Mouse (Mus musculus): ENCODE results near the gene Rbms2. TPM values are rescaled to one million over a fixed set of nuclear protein-coding genes. Genes with fewer than 3 reads are reported as not detected.
A peak's percentile ranks its signal among the peaks of the same experiment; 100 is the strongest.
"Not testable (repeated sequence)": the region's sequence is repeated elsewhere in the genome, so short reads cannot be mapped to it uniquely, and the experiment has no call there.

Rbms2 gene
- polyA plus RNA-seq, 1 experiment from 2014 or later: 36.0 TPM

GRCm38 (mm10) chr10:128201856-128202255, 21.8 kb upstream of the Rbms2 start:
- Histone ChIP-seq H3K27ac (ENCODE audit: low read depth, low read length) (no peak overlapping the region), H3K9ac (ENCODE audit: low read depth, low read length) (no peak overlapping the region), H3K36me3 (ENCODE audit: control insufficient read depth, insufficient read depth, low read length) (peaks cover 9% of the 10 kb centered on the region; the same call in 1 of the 2 replicates), H3K4me3 (ENCODE audit: low read length) (no peak overlapping the region), H3K27me3 (ENCODE audit: control insufficient read depth, insufficient read depth, low read length) (no peaks in the 10 kb centered on the region), H3K4me1 (ENCODE audit: control insufficient read depth, insufficient read depth, low read length) (no peaks in the 10 kb centered on the region), H3K4me2 (replicated peaks; ENCODE audit: low read depth, low read length) (no peak overlapping the region), H3K9me3 (ENCODE audit: control insufficient read depth, low read length) (no peaks in the 10 kb centered on the region)
- WGBS: 66% methylated on average over 6 of the region's 6 CpGs
- ATAC-seq (ENCODE audit: low FRiP score, low TSS enrichment): no peak

GRCm38 (mm10) chr10:128194551-128195461, 14.7 kb upstream of the Rbms2 start:
- Histone ChIP-seq H3K27me3 (ENCODE audit: control insufficient read depth, insufficient read depth, low read length) (peaks cover 17% of the 10 kb centered on the region; the same call in 1 of the 2 replicates), H3K4me1 (ENCODE audit: control insufficient read depth, insufficient read depth, low read length) (no peaks in the 10 kb centered on the region), H3K36me3 (ENCODE audit: control insufficient read depth, insufficient read depth, low read length) (no peaks in the 10 kb centered on the region), H3K9me3 (ENCODE audit: control insufficient read depth, low read length) (no peaks in the 10 kb centered on the region), H3K9ac (ENCODE audit: low read depth, low read length) (peak overlapping the region; percentile 61), H3K27ac (ENCODE audit: low read depth, low read length) (no peak overlapping the region), H3K4me3 (ENCODE audit: low read length) (peak overlapping the region; percentile 68), H3K4me2 (replicated peaks; ENCODE audit: low read depth, low read length) (peak overlapping the region; percentile 99)
- WGBS: under 1% methylated on average over 79 of the region's 79 CpGs
- peak; percentile 90 for ATAC-seq (ENCODE audit: low FRiP score, low TSS enrichment)

GRCm38 (mm10) chr10:128194024-128194550, 14.0 kb upstream of the Rbms2 start, which contains the start of gene Gls2:
TSS of gene Gls2 (plus strand) at chr10:128194457.
- peak within 1 kb of the TSS; percentile 99 for H3K4me2 ChIP-seq (replicated peaks; ENCODE audit: low read depth, low read length)
- no peaks in the 10 kb centered on the region for H3K4me1 ChIP-seq (ENCODE audit: control insufficient read depth, insufficient read depth, low read length)
- H3K27me3 ChIP-seq (ENCODE audit: control insufficient read depth, insufficient read depth, low read length): peaks cover 17% of the 10 kb centered on the region; the same call in 1 of the 2 replicates
- H3K36me3 ChIP-seq (ENCODE audit: control insufficient read depth, insufficient read depth, low read length): no peaks in the 10 kb centered on the region
- H3K9ac ChIP-seq (ENCODE audit: low read depth, low read length): peak within 1 kb of the TSS; percentile 63
- ATAC-seq (ENCODE audit: low FRiP score, low TSS enrichment): peak; percentile 97
- peak within 1 kb of the TSS; percentile 47 for H3K27ac ChIP-seq (ENCODE audit: low read depth, low read length)
- under 1% methylated on average over 46 of the region's 46 CpGs for WGBS
- no peaks in the 10 kb centered on the region for H3K9me3 ChIP-seq (ENCODE audit: control insufficient read depth, low read length)
- H3K4me3 ChIP-seq (ENCODE audit: low read length): peak within 1 kb of the TSS; percentile 68

GRCm38 (mm10) chr10:128193113-128193512, 13.0 kb upstream of the Rbms2 start:
- WGBS: 91% methylated on average over 6 of the region's 6 CpGs
- no peaks in the 10 kb centered on the region for H3K9me3 ChIP-seq (ENCODE audit: control insufficient read depth, low read length)
- H3K27ac ChIP-seq (ENCODE audit: low read depth, low read length): no peak overlapping the region
- H3K27me3 ChIP-seq (ENCODE audit: control insufficient read depth, insufficient read depth, low read length): peaks cover 17% of the 10 kb centered on the region; the same call in 1 of the 2 replicates
- no peak for ATAC-seq (ENCODE audit: low FRiP score, low TSS enrichment)
- no peak overlapping the region for H3K4me3 ChIP-seq (ENCODE audit: low read length)
- no peak overlapping the region for H3K4me2 ChIP-seq (replicated peaks; ENCODE audit: low read depth, low read length)
- no peaks in the 10 kb centered on the region for H3K4me1 ChIP-seq (ENCODE audit: control insufficient read depth, insufficient read depth, low read length)
- H3K36me3 ChIP-seq (ENCODE audit: control insufficient read depth, insufficient read depth, low read length): no peaks in the 10 kb centered on the region
- H3K9ac ChIP-seq (ENCODE audit: low read depth, low read length): no peak overlapping the region

GRCm38 (mm10) chr10:128192030-128192766, 12.1 kb upstream of the Rbms2 start:
- H3K4me1 ChIP-seq (ENCODE audit: control insufficient read depth, insufficient read depth, low read length); H3K4me3 ChIP-seq (ENCODE audit: low read length); ATAC-seq (ENCODE audit: low FRiP score, low TSS enrichment); H3K27ac ChIP-seq (ENCODE audit: low read depth, low read length); H3K4me2 ChIP-seq (replicated peaks; ENCODE audit: low read depth, low read length); H3K9ac ChIP-seq (ENCODE audit: low read depth, low read length); H3K36me3 ChIP-seq (ENCODE audit: control insufficient read depth, insufficient read depth, low read length); H3K9me3 ChIP-seq (ENCODE audit: control insufficient read depth, low read length): not testable (repeated sequence)
- 85% methylated on average over 3 of the region's 3 CpGs for WGBS
- peaks cover 17% of the 10 kb centered on the region; the same call in 1 of the 2 replicates for H3K27me3 ChIP-seq (ENCODE audit: control insufficient read depth, insufficient read depth, low read length)

GRCm38 (mm10) chr10:128191472-128191871, 11.4 kb upstream of the Rbms2 start:
- no peaks in the 10 kb centered on the region for H3K36me3 ChIP-seq (ENCODE audit: control insufficient read depth, insufficient read depth, low read length)
- ATAC-seq (ENCODE audit: low FRiP score, low TSS enrichment): no peak
- no peak overlapping the region for H3K4me2 ChIP-seq (replicated peaks; ENCODE audit: low read depth, low read length)
- H3K4me3 ChIP-seq (ENCODE audit: low read length): no peak overlapping the region
- 77% methylated on average over 2 of the region's 2 CpGs for WGBS
- no peak overlapping the region for H3K9ac ChIP-seq (ENCODE audit: low read depth, low read length)
- peaks cover 17% of the 10 kb centered on the region; the same call in 1 of the 2 replicates for H3K27me3 ChIP-seq (ENCODE audit: control insufficient read depth, insufficient read depth, low read length)
- no peak overlapping the region for H3K27ac ChIP-seq (ENCODE audit: low read depth, low read length)
- H3K4me1 ChIP-seq (ENCODE audit: control insufficient read depth, insufficient read depth, low read length): no peaks in the 10 kb centered on the region
- no peaks in the 10 kb centered on the region for H3K9me3 ChIP-seq (ENCODE audit: control insufficient read depth, low read length)

- H3K4me2 ChIP-seq (replicated peaks; ENCODE audit: low read depth, low read length): no peak overlapping the region
- no peak for ATAC-seq (ENCODE audit: low FRiP score, low TSS enrichment)
- no peaks in the 10 kb centered on the region for H3K4me1 ChIP-seq (ENCODE audit: control insufficient read depth, insufficient read depth, low read length)
- no peak overlapping the region for H3K9ac ChIP-seq (ENCODE audit: low read depth, low read length)
- WGBS: 38% methylated on average over 2 of the region's 2 CpGs
- no peaks in the 10 kb centered on the region for H3K36me3 ChIP-seq (ENCODE audit: control insufficient read depth, insufficient read depth, low read length)
- no peaks in the 10 kb centered on the region for H3K9me3 ChIP-seq (ENCODE audit: control insufficient read depth, low read length)
- H3K27ac ChIP-seq (ENCODE audit: low read depth, low read length): no peak overlapping the region
- H3K27me3 ChIP-seq (ENCODE audit: control insufficient read depth, insufficient read depth, low read length): no peaks in the 10 kb centered on the region
- no peak overlapping the region for H3K4me3 ChIP-seq (ENCODE audit: low read length)
Measured at GRCm38 (mm10) chr10:128188242-128188877, 8.3 kb upstream of the Rbms2 start.

- no peaks in the 10 kb centered on the region for H3K9me3 ChIP-seq (ENCODE audit: control insufficient read depth, low read length)
- no peak overlapping the region for H3K4me2 ChIP-seq (replicated peaks; ENCODE audit: low read depth, low read length)
- H3K4me3 ChIP-seq (ENCODE audit: low read length): no peak overlapping the region
- 0 out of 2 replicates have a peak, but pooled peaks cover 5% of the 10 kb centered on the region for H3K4me1 ChIP-seq (ENCODE audit: control insufficient read depth, insufficient read depth, low read length)
- H3K27ac ChIP-seq (ENCODE audit: low read depth, low read length): no peak overlapping the region
- H3K9ac ChIP-seq (ENCODE audit: low read depth, low read length): no peak overlapping the region
- H3K27me3 ChIP-seq (ENCODE audit: control insufficient read depth, insufficient read depth, low read length): no peaks in the 10 kb centered on the region
- ATAC-seq (ENCODE audit: low FRiP score, low TSS enrichment): no peak
- 66% methylated on average over 5 of the region's 5 CpGs for WGBS
- H3K36me3 ChIP-seq (ENCODE audit: control insufficient read depth, insufficient read depth, low read length): no peaks in the 10 kb centered on the region
Measured at GRCm38 (mm10) chr10:128187181-128187605, 7.1 kb upstream of the Rbms2 start.
